Mouse (Mus musculus): ENCODE measurements around the gene Klhl26. TPM values are rescaled to one million over a fixed set of nuclear protein-coding genes. Genes with fewer than 3 reads are reported as not detected.
A peak's percentile ranks its signal among the peaks of the same experiment; 100 is the strongest.

Klhl26 gene
- polyA plus RNA-seq, 1 experiment, result 20.2 TPM

- no peaks in the 10 kb centered on the region for H3K4me1 ChIP-seq (ENCODE audit: control insufficient read depth, insufficient read depth, low read length)
- H3K36me3 ChIP-seq (ENCODE audit: control insufficient read depth, insufficient read depth, low read length), result no peaks in the 10 kb centered on the region
- no peak within 1 kb of the TSS; the same call in 1 of the 2 replicates for H3K4me3 ChIP-seq (ENCODE audit: insufficient read depth, low read depth, low read length)
- no peak for DNase-seq
- 12% methylated on average over 33 of the region's 33 CpGs for WGBS
- no peak for TF ChIP-seq POLR2A (IDR thresholded peaks at IDR 0.05; ENCODE audit: low read depth, low read length)
- TF ChIP-seq CTCF (conservative IDR thresholded peaks at IDR 0.05; ENCODE audit: insufficient read depth, insufficient read length, low read depth, low read length), result no peak
- H3K27me3 ChIP-seq (replicated peaks; ENCODE audit: control insufficient read depth, insufficient read depth, low read length), result peaks cover 5% of the 10 kb centered on the region; the same call in 1 of the 2 replicates
- no peak within 1 kb of the TSS for H3K27ac ChIP-seq (ENCODE audit: insufficient read depth, low read depth, low read length)
Observed at GRCm38 (mm10) chr8:70486941-70487520, 10.3 kb upstream of the Klhl26 start, which contains the start of gene Tmem59l. Gene Tmem59l, minus strand, starts transcription at chr8:70487358.

- Histone ChIP-seq H3K36me3 (ENCODE audit: control insufficient read depth, insufficient read depth, low read length) (no peaks in the 10 kb centered on the region), H3K4me1 (ENCODE audit: control insufficient read depth, insufficient read depth, low read length) (no peaks in the 10 kb centered on the region), H3K4me3 (ENCODE audit: insufficient read depth, low read depth, low read length) (no peak overlapping the region), H3K27me3 (replicated peaks; ENCODE audit: control insufficient read depth, insufficient read depth, low read length) (peaks cover 3% of the 10 kb centered on the region; the same call in 1 of the 2 replicates), H3K27ac (ENCODE audit: insufficient read depth, low read depth, low read length) (no peak overlapping the region)
- 73% methylated on average over 7 of the region's 7 CpGs for WGBS
- no peak for DNase-seq
- TF ChIP-seq CTCF (conservative IDR thresholded peaks at IDR 0.05; ENCODE audit: insufficient read depth, insufficient read length, low read depth, low read length) (no peak), POLR2A (IDR thresholded peaks at IDR 0.05; ENCODE audit: low read depth, low read length) (no peak)
Observed at GRCm38 (mm10) chr8:70486191-70486681, 9.5 kb upstream of the Klhl26 start.

- no peak overlapping the region for H3K27ac ChIP-seq (ENCODE audit: insufficient read depth, low read depth, low read length)
- H3K4me1 ChIP-seq (ENCODE audit: control insufficient read depth, insufficient read depth, low read length), result no peaks in the 10 kb centered on the region
- 83% methylated on average over 2 of the region's 2 CpGs for WGBS
- H3K36me3 ChIP-seq (ENCODE audit: control insufficient read depth, insufficient read depth, low read length), result no peaks in the 10 kb centered on the region
- no peaks in the 10 kb centered on the region; the same call in 1 of the 2 replicates for H3K27me3 ChIP-seq (replicated peaks; ENCODE audit: control insufficient read depth, insufficient read depth, low read length)
- no peak for DNase-seq
- no peak overlapping the region for H3K4me3 ChIP-seq (ENCODE audit: insufficient read depth, low read depth, low read length)
- TF ChIP-seq CTCF (conservative IDR thresholded peaks at IDR 0.05; ENCODE audit: insufficient read depth, insufficient read length, low read depth, low read length) (no peak), POLR2A (IDR thresholded peaks at IDR 0.05; ENCODE audit: low read depth, low read length) (no peak)
Observed at GRCm38 (mm10) chr8:70482943-70483342, 6.2 kb upstream of the Klhl26 start.

GRCm38 (mm10) chr8:70481908-70482307 lies 5.1 kb upstream of the Klhl26 start:
- no peaks in the 10 kb centered on the region for H3K36me3 ChIP-seq (ENCODE audit: control insufficient read depth, insufficient read depth, low read length)
- H3K4me3 ChIP-seq (ENCODE audit: insufficient read depth, low read depth, low read length), result no peak overlapping the region
- H3K27me3 ChIP-seq (replicated peaks; ENCODE audit: control insufficient read depth, insufficient read depth, low read length), result no peaks in the 10 kb centered on the region
- H3K4me1 ChIP-seq (ENCODE audit: control insufficient read depth, insufficient read depth, low read length), result no peaks in the 10 kb centered on the region
- DNase-seq, result no peak
- 85% methylated on average over 3 of the region's 3 CpGs for WGBS
- H3K27ac ChIP-seq (ENCODE audit: insufficient read depth, low read depth, low read length), result no peak overlapping the region
- TF ChIP-seq CTCF (conservative IDR thresholded peaks at IDR 0.05; ENCODE audit: insufficient read depth, insufficient read length, low read depth, low read length) (no peak), POLR2A (IDR thresholded peaks at IDR 0.05; ENCODE audit: low read depth, low read length) (no peak)

GRCm38 (mm10) chr8:70477269-70477982 lies 658 bp upstream of the Klhl26 start:
- DNase-seq, result peak; percentile 27
- TF ChIP-seq POLR2A (IDR thresholded peaks at IDR 0.05; ENCODE audit: low read depth, low read length) (no peak), CTCF (conservative IDR thresholded peaks at IDR 0.05; ENCODE audit: insufficient read depth, insufficient read length, low read depth, low read length) (no peak)
- no peaks in the 10 kb centered on the region for H3K4me1 ChIP-seq (ENCODE audit: control insufficient read depth, insufficient read depth, low read length)
- no peaks in the 10 kb centered on the region for H3K36me3 ChIP-seq (ENCODE audit: control insufficient read depth, insufficient read depth, low read length)
- H3K27ac ChIP-seq (ENCODE audit: insufficient read depth, low read depth, low read length), result no peak overlapping the region
- no peaks in the 10 kb centered on the region for H3K27me3 ChIP-seq (replicated peaks; ENCODE audit: control insufficient read depth, insufficient read depth, low read length)
- 6% methylated on average over 21 of the region's 21 CpGs for WGBS
- H3K4me3 ChIP-seq (ENCODE audit: insufficient read depth, low read depth, low read length), result peak overlapping the region; percentile 85; the same call in 1 of the 2 replicates

GRCm38 (mm10) chr8:70471856-70472255 lies 4.9 kb downstream of the Klhl26 start:
- DNase-seq, result no peak
- 96% methylated on average over 7 of the region's 7 CpGs for whole genome bisulfite sequencing
- Histone ChIP-seq H3K36me3 (ENCODE audit: control insufficient read depth, insufficient read depth, low read length) (no peaks in the 10 kb centered on the region), H3K27me3 (replicated peaks; ENCODE audit: control insufficient read depth, insufficient read depth, low read length) (no peaks in the 10 kb centered on the region), H3K4me3 (ENCODE audit: insufficient read depth, low read depth, low read length) (no peak overlapping the region), H3K27ac (ENCODE audit: insufficient read depth, low read depth, low read length) (no peak overlapping the region), H3K4me1 (ENCODE audit: control insufficient read depth, insufficient read depth, low read length) (no peaks in the 10 kb centered on the region; the same call in none of the 2 replicates)
- TF ChIP-seq CTCF (conservative IDR thresholded peaks at IDR 0.05; ENCODE audit: insufficient read depth, insufficient read length, low read depth, low read length) (no peak), POLR2A (IDR thresholded peaks at IDR 0.05; ENCODE audit: low read depth, low read length) (no peak)

- H3K27ac ChIP-seq (ENCODE audit: insufficient read depth, low read depth, low read length), result no peak overlapping the region
- 68% methylated on average over 2 of the region's 2 CpGs for WGBS
- TF ChIP-seq POLR2A (IDR thresholded peaks at IDR 0.05; ENCODE audit: low read depth, low read length) (no peak), CTCF (conservative IDR thresholded peaks at IDR 0.05; ENCODE audit: insufficient read depth, insufficient read length, low read depth, low read length) (no peak)
Observed at GRCm38 (mm10) chr8:70469938-70470337, 6.8 kb downstream of the Klhl26 start.

More at GRCm38 (mm10) chr8:70469938-70470337, 6.8 kb downstream of the Klhl26 start:
- DNase-seq, result no peak
- Histone ChIP-seq H3K4me1 (ENCODE audit: control insufficient read depth, insufficient read depth, low read length) (no peaks in the 10 kb centered on the region; the same call in none of the 2 replicates), H3K4me3 (ENCODE audit: insufficient read depth, low read depth, low read length) (no peak overlapping the region), H3K36me3 (ENCODE audit: control insufficient read depth, insufficient read depth, low read length) (no peaks in the 10 kb centered on the region), H3K27me3 (replicated peaks; ENCODE audit: control insufficient read depth, insufficient read depth, low read length) (no peaks in the 10 kb centered on the region)
